Mouse (Mus musculus) cerebellum, adult 2 months (tissue): ENCODE measurements around the gene Cyth4.

Source experiments
- CTCF ChIP-seq: fragments of 200-500 bp; IDR thresholded peaks from 2 replicates; pipeline ENCODE4 v1.5.1; 2011; ENCODE audit warnings: low read depth, mild to moderate bottlenecking, control low read depth, low read length, moderate library complexity, borderline replicate concordance; ENCODE audit not compliant: insufficient read depth
- POLR2A ChIP-seq: fragments of 200-500 bp; IDR thresholded peaks from 2 replicates; pipeline ENCODE4 v1.6.1; 2011; ENCODE audit warnings: low read length, control low read depth, borderline replicate concordance; ENCODE audit not compliant: insufficient read depth

GRCm38 (mm10) chr15:78567608-78568120, 29.2 kb upstream of the Cyth4 start:
- TF ChIP-seq CTCF (no peak), POLR2A (no peak)
